Mouse (Mus musculus) testis, adult 2 months (tissue): ENCODE results near the gene Stxbp4.

Experiments used
- CTCF ChIP-seq: fragments of 200-500 bp; IDR thresholded peaks from 2 replicates; pipeline ENCODE4 v1.5.1; 2012; ENCODE audit warnings: low read depth, mild to moderate bottlenecking, inconsistent platforms, low read length, moderate library complexity; ENCODE audit not compliant: control insufficient read depth, insufficient read depth, insufficient replicate concordance
- POLR2A ChIP-seq: fragments of 200-500 bp; IDR thresholded peaks from 2 replicates; pipeline ENCODE4 v1.6.1; 2012; ENCODE audit warnings: low read depth, mild to moderate bottlenecking, inconsistent platforms, low read length, moderate library complexity; ENCODE audit not compliant: control insufficient read depth

- no peak for TF ChIP-seq CTCF
- TF ChIP-seq POLR2A: no peak
These were observed 11.9 kb upstream of the Stxbp4 start for GRCm38 (mm10) chr11:90649777-90650176.
